Mouse (Mus musculus): ENCODE measurements around the gene Vstm5. TPM values are rescaled to one million over a fixed set of nuclear protein-coding genes. Genes with fewer than 3 reads are reported as not detected.

The Vstm5 gene
- polyA plus RNA-seq, 2 experiments, result 0.06 to 0.27 TPM

DNA sequence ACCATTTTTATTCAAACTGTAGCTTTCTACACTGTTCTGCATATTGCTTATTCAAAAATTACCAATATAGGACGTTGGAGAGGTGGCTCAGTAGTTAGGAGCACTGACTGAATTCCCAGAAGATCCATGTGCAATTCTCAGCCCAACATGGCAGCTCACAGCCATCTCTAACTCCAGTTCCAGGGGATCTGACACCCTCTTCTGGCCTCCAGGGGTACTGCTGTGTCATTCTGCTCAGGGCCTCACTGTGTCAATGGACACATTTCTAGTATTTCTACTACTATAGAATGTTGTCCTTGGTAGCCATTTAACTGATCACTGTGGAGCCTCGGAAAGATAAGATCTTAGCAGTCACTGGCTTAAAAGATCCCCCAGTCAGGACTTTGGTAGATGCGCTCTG, 46.6 kb downstream of the Vstm5 start:
- no peak for DNase-seq (ENCODE audit: low read depth in 3 of 3, low spot score in 3 of 3)

GRCm38 (mm10) chr9:15287846-15288245, 49.0 kb downstream of the Vstm5 start:
- 30% methylated on average over 6 of the region's 6 CpGs for WGBS (ENCODE audit: insufficient replicate concordance)
- no peak overlapping the region for H3K27ac ChIP-seq

More for the DNA sequence above, 46.6 kb downstream of the Vstm5 start:
- WGBS (ENCODE audit: insufficient replicate concordance), result 56% methylated on average over 3 of the region's 3 CpGs
- no peak for ATAC-seq (ENCODE audit: insufficient read depth)
- Histone ChIP-seq H3K9me3 (ENCODE audit: control insufficient read depth, low read length) (no peaks in the 10 kb centered on the region), H3K9ac (replicated peaks) (no peak overlapping the region), H3K4me3 (ENCODE audit: insufficient read depth in 1 of 2, low read depth in 2 of 2, low read length in 2 of 2) (no peak overlapping the region), H3K4me1 (replicated peaks; ENCODE audit: control insufficient read depth in 2 of 2, insufficient read depth in 2 of 2, low read length in 1 of 2) (peaks cover 20 to 26% of the 10 kb centered on the region in 2 experiments), H3K36me3 (replicated peaks; ENCODE audit: control insufficient read depth, insufficient read depth, low read depth) (no peaks in the 10 kb centered on the region), H3K27ac (no peak overlapping the region), H3K27me3 (ENCODE audit: control insufficient read depth, insufficient read depth, low read length) (no peaks in the 10 kb centered on the region), H3K4me2 (ENCODE audit: low read depth) (no peak overlapping the region)
- TF ChIP-seq CTCF (IDR thresholded peaks at IDR 0.05; ENCODE audit: low read depth) (peak; percentile 71), EP300 (IDR thresholded peaks at IDR 0.05; ENCODE audit: low read depth) (no peak)

GRCm38 (mm10) chr9:15288402-15288801, 49.6 kb downstream of the Vstm5 start:
- DNase-seq (ENCODE audit: low read depth in 3 of 3, low spot score in 3 of 3), result no peak
- TF ChIP-seq EP300 (IDR thresholded peaks at IDR 0.05; ENCODE audit: low read depth), result no peak
- no peak for TF ChIP-seq CTCF (IDR thresholded peaks at IDR 0.05; ENCODE audit: low read depth)
- Histone ChIP-seq H3K27me3 (ENCODE audit: control insufficient read depth, insufficient read depth, low read length) (no peaks in the 10 kb centered on the region), H3K9me3 (ENCODE audit: control insufficient read depth, low read length) (no peaks in the 10 kb centered on the region), H3K9ac (replicated peaks) (no peak overlapping the region), H3K4me1 (replicated peaks; ENCODE audit: control insufficient read depth in 2 of 2, insufficient read depth in 2 of 2, low read length in 1 of 2) (peaks cover 17 to 22% of the 10 kb centered on the region in 2 experiments), H3K4me3 (ENCODE audit: insufficient read depth in 1 of 2, low read depth in 2 of 2, low read length in 2 of 2) (no peak overlapping the region), H3K27ac (no peak overlapping the region), H3K4me2 (ENCODE audit: low read depth) (no peak overlapping the region), H3K36me3 (replicated peaks; ENCODE audit: control insufficient read depth, insufficient read depth, low read depth) (no peaks in the 10 kb centered on the region)
- 29% methylated on average over 3 of the region's 3 CpGs for WGBS (ENCODE audit: insufficient replicate concordance)
- ATAC-seq (ENCODE audit: insufficient read depth), result no peak

More at GRCm38 (mm10) chr9:15287846-15288245, 49.0 kb downstream of the Vstm5 start:
- H3K4me3 ChIP-seq (ENCODE audit: insufficient read depth in 1 of 2, low read depth in 2 of 2, low read length in 2 of 2), result no peak overlapping the region
- no peaks in the 10 kb centered on the region for H3K27me3 ChIP-seq (ENCODE audit: control insufficient read depth, insufficient read depth, low read length)
- peak; percentile 47 for TF ChIP-seq CTCF (IDR thresholded peaks at IDR 0.05; ENCODE audit: low read depth)
- no peak for TF ChIP-seq EP300 (IDR thresholded peaks at IDR 0.05; ENCODE audit: low read depth)
- DNase-seq (ENCODE audit: low read depth in 3 of 3, low spot score in 3 of 3) (no peak), ATAC-seq (ENCODE audit: insufficient read depth) (no peak)
- peaks cover 17 to 22% of the 10 kb centered on the region in 2 experiments for H3K4me1 ChIP-seq (replicated peaks; ENCODE audit: control insufficient read depth in 2 of 2, insufficient read depth in 2 of 2, low read length in 1 of 2)
- no peak overlapping the region for H3K9ac ChIP-seq (replicated peaks)
- H3K4me2 ChIP-seq (ENCODE audit: low read depth), result no peak overlapping the region
- H3K9me3 ChIP-seq (ENCODE audit: control insufficient read depth, low read length), result no peaks in the 10 kb centered on the region
- H3K36me3 ChIP-seq (replicated peaks; ENCODE audit: control insufficient read depth, insufficient read depth, low read depth), result no peaks in the 10 kb centered on the region

DNA sequence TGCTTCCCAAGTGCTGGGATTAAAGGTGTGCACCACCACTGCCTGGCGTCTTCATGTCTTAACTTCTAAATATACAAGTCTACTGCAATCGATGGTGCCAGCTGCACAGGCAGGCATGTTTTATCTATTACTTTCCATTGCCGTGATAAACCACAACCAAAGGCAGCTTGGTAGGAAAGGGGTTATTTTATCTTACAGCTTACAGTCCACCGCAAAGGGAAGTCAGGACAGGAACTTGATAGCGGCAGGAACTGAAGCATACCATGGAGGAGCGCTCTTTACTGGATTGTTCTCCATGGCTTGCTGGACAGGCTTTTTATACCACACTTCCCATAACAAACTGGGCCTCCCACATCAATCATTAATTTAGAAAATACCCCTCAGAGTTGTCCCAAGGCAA, 50.4 kb downstream of the Vstm5 start:
- peak; percentile 82 for ATAC-seq (ENCODE audit: insufficient read depth)
- Histone ChIP-seq H3K4me3 (ENCODE audit: insufficient read depth in 1 of 2, low read depth in 2 of 2, low read length in 2 of 2) (no peak overlapping the region), H3K4me2 (ENCODE audit: low read depth) (no peak overlapping the region), H3K9me3 (ENCODE audit: control insufficient read depth, low read length) (no peaks in the 10 kb centered on the region), H3K36me3 (replicated peaks; ENCODE audit: control insufficient read depth, insufficient read depth, low read depth) (no peaks in the 10 kb centered on the region), H3K9ac (replicated peaks) (no peak overlapping the region), H3K27me3 (ENCODE audit: control insufficient read depth, insufficient read depth, low read length) (no peaks in the 10 kb centered on the region), H3K4me1 (replicated peaks; ENCODE audit: control insufficient read depth in 2 of 2, insufficient read depth in 2 of 2, low read length in 1 of 2) (peaks cover 17 to 22% of the 10 kb centered on the region in 2 experiments), H3K27ac (no peak overlapping the region)
- 6% methylated on average over 6 of the region's 6 CpGs for WGBS (ENCODE audit: insufficient replicate concordance)
- TF ChIP-seq CTCF (IDR thresholded peaks at IDR 0.05; ENCODE audit: low read depth) (no peak), EP300 (IDR thresholded peaks at IDR 0.05; ENCODE audit: low read depth) (peak; percentile 88)
- DNase-seq (ENCODE audit: low read depth in 3 of 3, low spot score in 3 of 3), result peak; percentile 54 to 61 (median 59)

GRCm38 (mm10) chr9:15297112-15297511, 58.3 kb downstream of the Vstm5 start:
- 70% methylated on average over 7 of the region's 7 CpGs for WGBS (ENCODE audit: insufficient replicate concordance)
- TF ChIP-seq CTCF (IDR thresholded peaks at IDR 0.05; ENCODE audit: low read depth), result no peak
- no peak for TF ChIP-seq EP300 (IDR thresholded peaks at IDR 0.05; ENCODE audit: low read depth)
- H3K36me3 ChIP-seq (replicated peaks; ENCODE audit: control insufficient read depth, insufficient read depth, low read depth), result no peaks in the 10 kb centered on the region
- no peak for ATAC-seq (ENCODE audit: insufficient read depth)
- H3K4me2 ChIP-seq (ENCODE audit: low read depth), result no peak overlapping the region
- H3K9me3 ChIP-seq (ENCODE audit: control insufficient read depth, low read length), result no peaks in the 10 kb centered on the region
- H3K27me3 ChIP-seq (ENCODE audit: control insufficient read depth, insufficient read depth, low read length), result no peaks in the 10 kb centered on the region
- no peak overlapping the region for H3K27ac ChIP-seq
- H3K9ac ChIP-seq (replicated peaks), result no peak overlapping the region
- H3K4me3 ChIP-seq (ENCODE audit: insufficient read depth in 1 of 2, low read depth in 2 of 2, low read length in 2 of 2), result no peak overlapping the region
- 0 out of 4 replicates have a peak, but pooled peaks cover 0 to 5% of the 10 kb centered on the region in 2 experiments for H3K4me1 ChIP-seq (replicated peaks; ENCODE audit: control insufficient read depth in 2 of 2, insufficient read depth in 2 of 2, low read length in 1 of 2)
- no peak for DNase-seq (ENCODE audit: low read depth in 3 of 3, low spot score in 3 of 3)
